Mouse (Mus musculus) neural tube, embryonic 15.5 days (tissue): Measurements from ENCODE around the gene Bok. TPM values are rescaled to one million over a fixed set of nuclear protein-coding genes. Genes with fewer than 3 reads are reported as not detected.

Experiments used
- polyA plus RNA-seq: library from polyadenylated mRNA; unstranded; fragments of >200 nt; fragmentation: Nextera tagmentation; extraction: Ambion mirVana; gene quantifications from 2 replicates; pipeline ENCODE4 v1.2.1, GENCODE M21; 2015

The Bok gene
- polyA plus RNA-seq, 1 experiment from 2014 or later: 86.6 TPM

Other genes starting within 250 kb of the Bok start
- 70.8 and 85.2 TPM in 2 replicates for gene Hdlbp, start 206.8 kb upstream of the Bok start, polyA plus RNA-seq
- 4.9 and 5.3 TPM in 2 replicates for gene Farp2, start 173.6 kb upstream of the Bok start, polyA plus RNA-seq
- gene Stk25, start 27.0 kb upstream of the Bok start, polyA plus RNA-seq: 300 and 346 TPM in 2 replicates
- 80.1 and 83.0 TPM in 2 replicates for gene Atg4b, start 65.8 kb downstream of the Bok start, polyA plus RNA-seq
- 45.4 and 53.2 TPM in 2 replicates for gene Thap4, start 69.2 kb downstream of the Bok start, polyA plus RNA-seq
- gene Dtymk, start 116.3 kb downstream of the Bok start, polyA plus RNA-seq: 146 and 174 TPM in 2 replicates
- gene Ing5, start 118.3 kb downstream of the Bok start, polyA plus RNA-seq: 7.9 and 11.0 TPM in 2 replicates
- gene D2hgdh, start 139.2 kb downstream of the Bok start, polyA plus RNA-seq: 16.0 and 17.8 TPM in 2 replicates
- not detected in 2 replicates for gene Gal3st2, start 175.6 kb downstream of the Bok start, polyA plus RNA-seq
- gene Gal3st2b, start 232.7 kb downstream of the Bok start, polyA plus RNA-seq: not detected in 2 replicates